Mouse (Mus musculus) CH12.LX (cell line): ENCODE measurements around the gene Tbx15. TPM values are rescaled to one million over a fixed set of nuclear protein-coding genes. Genes with fewer than 3 reads are reported as not detected.

Source experiments
- DNase-seq: peaks from one replicate; pipeline ENCODE4 v3.0.0-alpha.2; 2013; ENCODE audit errors: extremely low read depth
- H3K27ac ChIP-seq: 2 replicates; pipeline ENCODE4 v1.5.1; 2012; ENCODE audit warnings: low read depth, mild to moderate bottlenecking, control low read depth, moderate library complexity; ENCODE audit not compliant: insufficient read depth
- H3K27me3 ChIP-seq: replicated peaks from 2 replicates; pipeline ENCODE3; 2012; ENCODE audit warnings: inconsistent platforms
- H3K36me3 ChIP-seq, 2 experiments: replicated peaks in 1 of 2; 2 replicates each; pipeline versions ENCODE3 to v1.6.1; 2012; ENCODE audit warnings: inconsistent platforms in 1 of 2, low read length in 1 of 2, mild to moderate bottlenecking in 1 of 2, mixed read lengths in 1 of 2, moderate library complexity in 1 of 2; ENCODE audit not compliant: control insufficient read depth in 1 of 2, insufficient read depth in 1 of 2
- H3K4me1 ChIP-seq, 2 experiments: 2 replicates each; pipeline ENCODE4 v1.6.1; 2012; ENCODE audit warnings: inconsistent platforms in 1 of 2, moderate library complexity in 1 of 2; ENCODE audit not compliant: insufficient read depth in 2 of 2, control insufficient read depth in 1 of 2
- H3K4me2 ChIP-seq: 2 replicates; pipeline ENCODE4 v1.6.1; 2012; ENCODE audit warnings: low read depth, mild to moderate bottlenecking, control low read depth; ENCODE audit not compliant: poor library complexity, insufficient read depth, severe bottlenecking
- H3K4me3 ChIP-seq, 3 experiments: fragments of 150-350 bp in 1 of 3; sonication (generic) in 1 of 3; replicated peaks in 1 of 3; 2 replicates each; pipeline versions ENCODE3 to v1.5.1; 2011 to 2012; ENCODE audit warnings: low read depth in 2 of 3, low read length in 2 of 3, mild to moderate bottlenecking in 2 of 3, moderate library complexity in 2 of 3, control low read depth in 1 of 3, improper control_type of control experiment in 1 of 3, inconsistent platforms in 1 of 3, mixed read lengths in 1 of 3; ENCODE audit not compliant: poor library complexity in 1 of 3
- H3K79me2 ChIP-seq: replicated peaks from 2 replicates; pipeline ENCODE4 v1.6.1; 2012; ENCODE audit warnings: mild to moderate bottlenecking, moderate library complexity; ENCODE audit not compliant: control insufficient read depth, poor library complexity, insufficient read depth, severe bottlenecking; ENCODE audit errors: extremely low read depth
- H3K9ac ChIP-seq: 2 replicates; pipeline ENCODE4 v1.6.1; 2012; ENCODE audit warnings: low read depth, mild to moderate bottlenecking, control low read depth, moderate library complexity; ENCODE audit not compliant: insufficient read depth
- H3K9me3 ChIP-seq: replicated peaks from 2 replicates; pipeline ENCODE3; 2012; ENCODE audit warnings: low read length, inconsistent platforms, mixed read lengths
- BHLHE40 ChIP-seq: IDR thresholded peaks from 2 replicates; pipeline ENCODE4 v1.6.1; 2011; ENCODE audit warnings: mild to moderate bottlenecking, low read depth, low read length, improper control_type of control experiment
- CHD1 ChIP-seq: IDR thresholded peaks from 2 replicates; pipeline ENCODE4 v1.6.1; 2012; ENCODE audit warnings: low read depth, low read length, improper control_type of control experiment, inconsistent platforms
- CHD2 ChIP-seq: IDR thresholded peaks from 2 replicates; pipeline ENCODE4 v1.6.1; 2011; ENCODE audit warnings: low read length, improper control_type of control experiment
- CTCF ChIP-seq, 2 experiments: IDR thresholded peaks in 1 of 2; conservative IDR thresholded peaks in 1 of 2; 2 replicates each; pipeline ENCODE4 v1.5.1; 2011 to 2012; ENCODE audit warnings: low read depth in 2 of 2, low read length in 2 of 2, improper control_type of control experiment in 1 of 2, inconsistent platforms in 1 of 2, mild to moderate bottlenecking in 1 of 2, moderate library complexity in 1 of 2
- E2F4 ChIP-seq: IDR thresholded peaks from 2 replicates; pipeline ENCODE4 v1.6.1; 2011; ENCODE audit warnings: low read depth, low read length, improper control_type of control experiment; ENCODE audit not compliant: insufficient replicate concordance
- ELF1 ChIP-seq: IDR thresholded peaks from 2 replicates; pipeline ENCODE4 v1.6.1; 2014; ENCODE audit warnings: low read depth, mild to moderate bottlenecking, inconsistent platforms, low read length, improper control_type of control experiment
- EP300 ChIP-seq: IDR thresholded peaks from 2 replicates; pipeline ENCODE4 v1.6.1; 2011; ENCODE audit warnings: low read length, improper control_type of control experiment
- ETS1 ChIP-seq: conservative IDR thresholded peaks from 2 replicates; pipeline ENCODE4 v1.6.1; 2012; ENCODE audit warnings: low read depth, mild to moderate bottlenecking, inconsistent platforms, low read length, improper control_type of control experiment, moderate library complexity
- GABPA ChIP-seq: IDR thresholded peaks from 2 replicates; pipeline ENCODE4 v1.6.1; 2012; ENCODE audit warnings: low read depth, low read length, improper control_type of control experiment, inconsistent platforms; ENCODE audit not compliant: insufficient replicate concordance
- HCFC1 ChIP-seq: IDR thresholded peaks from 2 replicates; pipeline ENCODE4 v1.6.1; 2012; ENCODE audit warnings: low read depth, mild to moderate bottlenecking, inconsistent platforms, low read length, improper control_type of control experiment
- IRF4 ChIP-seq: IDR thresholded peaks from 2 replicates; pipeline ENCODE4 v1.6.1; 2014; ENCODE audit warnings: low read depth, mild to moderate bottlenecking, inconsistent platforms, low read length, improper control_type of control experiment
- JUN ChIP-seq: IDR thresholded peaks from 2 replicates; pipeline ENCODE4 v1.6.1; 2011; ENCODE audit warnings: low read depth, mild to moderate bottlenecking, low read length, improper control_type of control experiment, moderate library complexity; ENCODE audit not compliant: insufficient read depth
- JUND ChIP-seq: conservative IDR thresholded peaks from 2 replicates; pipeline ENCODE4 v1.6.1; 2011; ENCODE audit warnings: low read depth, low read length, improper control_type of control experiment
- KAT2A ChIP-seq: IDR thresholded peaks from 2 replicates; pipeline ENCODE4 v1.6.1; 2012; ENCODE audit warnings: low read length, improper control_type of control experiment, inconsistent platforms; ENCODE audit not compliant: insufficient replicate concordance
- MAX ChIP-seq: IDR thresholded peaks from 2 replicates; pipeline ENCODE4 v1.6.1; 2011; ENCODE audit warnings: low read length, improper control_type of control experiment
- MEF2A ChIP-seq: IDR thresholded peaks from 2 replicates; pipeline ENCODE4 v1.6.1; 2014; ENCODE audit warnings: low read depth, mild to moderate bottlenecking, inconsistent platforms, low read length, improper control_type of control experiment, borderline replicate concordance
- MYC ChIP-seq: IDR thresholded peaks from 2 replicates; pipeline ENCODE4 v1.6.1; 2011; ENCODE audit warnings: low read depth, mild to moderate bottlenecking, improper control_type of control experiment, low read length
- NELFE ChIP-seq: IDR thresholded peaks from 2 replicates; pipeline ENCODE4 v1.6.1; 2011; ENCODE audit warnings: low read depth, low read length, improper control_type of control experiment
- NRF1 ChIP-seq: IDR thresholded peaks from 2 replicates; pipeline ENCODE4 v1.6.1; 2014; ENCODE audit warnings: low read depth, mild to moderate bottlenecking, inconsistent platforms, low read length, improper control_type of control experiment, moderate library complexity
- RCOR1 ChIP-seq: conservative IDR thresholded peaks from 2 replicates; pipeline ENCODE4 v1.6.1; 2012; ENCODE audit warnings: low read depth, mild to moderate bottlenecking, inconsistent platforms, low read length, improper control_type of control experiment
- SMC3 ChIP-seq: IDR thresholded peaks from 2 replicates; pipeline ENCODE4 v1.6.1; 2011; ENCODE audit warnings: low read depth, low read length, improper control_type of control experiment
- TBP ChIP-seq: conservative IDR thresholded peaks from 2 replicates; pipeline ENCODE4 v1.6.1; 2011; ENCODE audit warnings: low read depth, low read length, improper control_type of control experiment
- TCF12 ChIP-seq: IDR thresholded peaks from 2 replicates; pipeline ENCODE4 v1.6.1; 2014; ENCODE audit warnings: low read depth, mild to moderate bottlenecking, inconsistent platforms, low read length, improper control_type of control experiment
- UBTF ChIP-seq: IDR thresholded peaks from 2 replicates; pipeline ENCODE4 v1.6.1; 2012; ENCODE audit warnings: low read depth, mild to moderate bottlenecking, inconsistent platforms, low read length, improper control_type of control experiment, moderate library complexity
- USF1 ChIP-seq: IDR thresholded peaks from 2 replicates; pipeline ENCODE4 v1.6.1; 2014; ENCODE audit warnings: low read depth, mild to moderate bottlenecking, inconsistent platforms, low read length, improper control_type of control experiment
- USF2 ChIP-seq: conservative IDR thresholded peaks from 2 replicates; pipeline ENCODE4 v1.6.1; 2011; ENCODE audit warnings: low read depth, low read length, improper control_type of control experiment
- ZC3H11A ChIP-seq: IDR thresholded peaks from 2 replicates; pipeline ENCODE4 v1.6.1; 2012; ENCODE audit warnings: low read depth, mild to moderate bottlenecking, inconsistent platforms, low read length, improper control_type of control experiment
- ZKSCAN1 ChIP-seq: IDR thresholded peaks from 2 replicates; pipeline ENCODE4 v1.6.1; 2012; ENCODE audit warnings: low read depth, inconsistent platforms, low read length, improper control_type of control experiment, borderline replicate concordance
- ZNF384 ChIP-seq: IDR thresholded peaks from 2 replicates; pipeline ENCODE4 v1.6.1; 2012; ENCODE audit warnings: low read depth, low read length, improper control_type of control experiment, inconsistent platforms
- dilution Hi-C: fragments of 300-500 bp; cut with MboI; formaldehyde crosslinking; loops from 2 replicates; pipeline ENCODE4 v1.14.3; 2020; ENCODE audit warnings: low sequenced_read_pairs; ENCODE audit not compliant: extremely low pct_unique_long_range_greater_than_20kb, extremely low pct_ligation_motif_present
- in situ Hi-C: fragments of 300-500 bp; cut with MboI; formaldehyde crosslinking; loops from 3 replicates; pipeline ENCODE4 v1.14.3; 2019; ENCODE audit warnings: low sequenced_read_pairs, low pct_ligation_motif_present, low pct_unique_long_range_greater_than_20kb, mixed read lengths
- polyA plus RNA-seq: library from polyadenylated mRNA; unstranded; fragments of >175 nt; gene quantifications from 2 replicates; pipeline ENCODE4 v1.2.1, GENCODE M21; 2012; ENCODE audit warnings: low read depth; ENCODE audit not compliant: insufficient read length
- total RNA-seq, 2 experiments: library from RNA; depleted of rRNA; stranded (reverse); fragments of 300-350 nt in 1 of 2; fragments of >200 nt in 1 of 2; gene quantifications; 2 replicates each; pipeline ENCODE4 v1.2.3; 2012 to 2014

Gene Tbx15
- total and polyA plus RNA-seq, 3 experiments: 1.4 to 2.1 (median 1.8) TPM

GRCm38 (mm10) chr3:99234319-99234869 is 5.8 kb upstream of the Tbx15 start:
- H3K9ac ChIP-seq: no peak overlapping the region
- no peak overlapping the region for H3K27ac ChIP-seq
- H3K4me1 ChIP-seq: peaks cover 2 to 10% of the 10 kb centered on the region in 2 experiments; a peak in 2 of 4 replicates
- no peaks in the 10 kb centered on the region for H3K9me3 ChIP-seq
- in situ Hi-C loops (loop anchor here (25.0 kb wide), 1 partner anchor 703 kb away; no protein-coding TSS in a partner anchor), dilution Hi-C loops (no loop called here)
- no peaks in the 10 kb centered on the region for H3K27me3 ChIP-seq
- peak overlapping the region; percentile 33 to 43 (median 36) for H3K4me3 ChIP-seq
- H3K79me2 ChIP-seq: no peaks in the 10 kb centered on the region
- H3K4me2 ChIP-seq: peak overlapping the region; percentile 63; the same call in 1 of the 2 replicates
- DNase-seq: no peak
- no peaks in the 10 kb centered on the region for H3K36me3 ChIP-seq
- no peak for TF ChIP-seq SMC3
- no peak for TF ChIP-seq ETS1
- TF ChIP-seq EP300: no peak
- TF ChIP-seq CTCF (conservative IDR thresholded peaks at IDR 0.05 in 1 of 2, IDR thresholded peaks at IDR 0.05 in 1 of 2; ENCODE audit: low read depth in 2 of 2, low read length in 2 of 2): no peak
- no peak for TF ChIP-seq MYC
- TF ChIP-seq KAT2A: no peak
- TF ChIP-seq USF2: no peak
- no peak for TF ChIP-seq NELFE
- no peak for TF ChIP-seq JUN
- TF ChIP-seq E2F4: no peak
- TF ChIP-seq JUND: no peak
- no peak for TF ChIP-seq HCFC1
- no peak for TF ChIP-seq MAX
- no peak for TF ChIP-seq USF1
- TF ChIP-seq TBP: no peak
- no peak for TF ChIP-seq UBTF
- no peak for TF ChIP-seq CHD1
- no peak for TF ChIP-seq RCOR1
- TF ChIP-seq, all 38 proteins: peak for 0

- dilution Hi-C loops: no loop called here
- Histone ChIP-seq H3K27ac (no peak overlapping the region), H3K79me2 (no peaks in the 10 kb centered on the region), H3K36me3 (no peaks in the 10 kb centered on the region), H3K9me3 (no peaks in the 10 kb centered on the region), H3K27me3 (peaks cover 1% of the 10 kb centered on the region), H3K9ac (no peak overlapping the region), H3K4me3 (no peak overlapping the region), H3K4me1 (peaks cover 3 to 10% of the 10 kb centered on the region in 2 experiments; a peak in 2 of 4 replicates), H3K4me2 (no peak overlapping the region)
- in situ Hi-C loops: loop anchor here (25.0 kb wide), 1 partner anchor 702 kb away; no protein-coding TSS in a partner anchor
- TF ChIP-seq CHD1 (no peak), ELF1 (no peak), ZNF384 (no peak), RCOR1 (no peak), MEF2A (no peak), IRF4 (no peak), ZC3H11A (no peak), UBTF (no peak), KAT2A (no peak), CHD2 (no peak), NELFE (no peak), MAX (no peak), BHLHE40 (no peak), TCF12 (no peak), ZKSCAN1 (no peak), TBP (no peak), NRF1 (no peak), GABPA (no peak), JUN (no peak)
- DNase-seq: no peak
Measured at GRCm38 (mm10) chr3:99235116-99235803, 4.9 kb upstream of the Tbx15 start.
